Mouse (Mus musculus) liver, postnatal 0 days (tissue): Measurements from ENCODE around the gene Parp3. TPM values are rescaled to one million over a fixed set of nuclear protein-coding genes. Genes with fewer than 3 reads are reported as not detected.

Experiments used
- ATAC-seq: fragments of 200-750 bp; cut with Nextera tagmentation; 2 replicates; pipeline ENCODE4 v1.8.0; 2017; ENCODE audit warnings: mild to moderate bottlenecking, moderate library complexity
- DNase-seq: peaks from one replicate; pipeline ENCODE4 v3.0.0-alpha.2; 2016
- H3K27ac ChIP-seq: fragments of 300-500 bp; sonication (generic); 2 replicates; pipeline ENCODE4 v1.5.1; 2014; ENCODE audit warnings: antibody characterized with exemption, moderate library complexity, mild to moderate bottlenecking, low read depth
- H3K27me3 ChIP-seq: fragments of 300-500 bp; sonication (generic); 2 replicates; pipeline ENCODE4 v1.6.1; 2014; ENCODE audit warnings: low read length, control low read depth, mixed read lengths; ENCODE audit not compliant: insufficient read depth
- H3K36me3 ChIP-seq: fragments of 300-500 bp; sonication (generic); replicated peaks from 2 replicates; pipeline ENCODE4 v1.6.1; 2014; ENCODE audit warnings: mild to moderate bottlenecking, control low read depth, low read length, moderate library complexity, mixed read lengths; ENCODE audit not compliant: insufficient read depth
- H3K4me1 ChIP-seq: fragments of 300-500 bp; sonication (generic); 2 replicates; pipeline ENCODE4 v1.6.1; 2014; ENCODE audit warnings: antibody characterized with exemption, mild to moderate bottlenecking, control low read depth; ENCODE audit not compliant: insufficient read depth
- H3K4me2 ChIP-seq: fragments of 300-500 bp; sonication (generic); 2 replicates; pipeline ENCODE4 v1.6.1; 2014; ENCODE audit warnings: low read depth, mild to moderate bottlenecking, low read length, moderate library complexity, mixed read lengths
- H3K4me3 ChIP-seq: fragments of 300-500 bp; sonication (generic); 2 replicates; pipeline ENCODE4 v1.5.1; 2014; ENCODE audit warnings: low read depth, low read length
- H3K9ac ChIP-seq: fragments of 300-500 bp; sonication (generic); replicated peaks from 2 replicates; pipeline ENCODE4 v1.6.1; 2014; ENCODE audit warnings: mild to moderate bottlenecking, moderate library complexity
- H3K9me3 ChIP-seq: fragments of 300-500 bp; sonication (generic); 2 replicates; pipeline ENCODE4 v1.6.1; 2016; ENCODE audit warnings: mild to moderate bottlenecking, control low read depth, low read length, mixed read lengths
- CTCF ChIP-seq: sonication (generic); IDR thresholded peaks from 2 replicates; pipeline ENCODE4 v1.5.1; 2016; ENCODE audit warnings: antibody characterized with exemption, low read depth
- EP300 ChIP-seq: IDR thresholded peaks from 2 replicates; pipeline ENCODE4 v1.6.1; 2016; ENCODE audit warnings: antibody characterized with exemption, low read depth, mild to moderate bottlenecking
- WGBS: fragments of 180-500 bp; shearing (Covaris S2); extraction: QIAGEN DNeasy Blood & Tissue Kit; methylation state at CpG from one replicate; pipeline ENCODE4 v1.1.7; 2014; ENCODE audit not compliant: insufficient replicate concordance; 5-methylcytosine and 5-hydroxymethylcytosine counted together
- polyA plus RNA-seq: library from polyadenylated mRNA; unstranded; fragments of >200 nt; fragmentation: Nextera tagmentation; extraction: Ambion mirVana; gene quantifications from 2 replicates; pipeline ENCODE4 v1.2.1, GENCODE M21; 2015

Gene Parp3
- polyA plus RNA-seq, 1 experiment from 2014 or later = 1.6 TPM

DNA sequence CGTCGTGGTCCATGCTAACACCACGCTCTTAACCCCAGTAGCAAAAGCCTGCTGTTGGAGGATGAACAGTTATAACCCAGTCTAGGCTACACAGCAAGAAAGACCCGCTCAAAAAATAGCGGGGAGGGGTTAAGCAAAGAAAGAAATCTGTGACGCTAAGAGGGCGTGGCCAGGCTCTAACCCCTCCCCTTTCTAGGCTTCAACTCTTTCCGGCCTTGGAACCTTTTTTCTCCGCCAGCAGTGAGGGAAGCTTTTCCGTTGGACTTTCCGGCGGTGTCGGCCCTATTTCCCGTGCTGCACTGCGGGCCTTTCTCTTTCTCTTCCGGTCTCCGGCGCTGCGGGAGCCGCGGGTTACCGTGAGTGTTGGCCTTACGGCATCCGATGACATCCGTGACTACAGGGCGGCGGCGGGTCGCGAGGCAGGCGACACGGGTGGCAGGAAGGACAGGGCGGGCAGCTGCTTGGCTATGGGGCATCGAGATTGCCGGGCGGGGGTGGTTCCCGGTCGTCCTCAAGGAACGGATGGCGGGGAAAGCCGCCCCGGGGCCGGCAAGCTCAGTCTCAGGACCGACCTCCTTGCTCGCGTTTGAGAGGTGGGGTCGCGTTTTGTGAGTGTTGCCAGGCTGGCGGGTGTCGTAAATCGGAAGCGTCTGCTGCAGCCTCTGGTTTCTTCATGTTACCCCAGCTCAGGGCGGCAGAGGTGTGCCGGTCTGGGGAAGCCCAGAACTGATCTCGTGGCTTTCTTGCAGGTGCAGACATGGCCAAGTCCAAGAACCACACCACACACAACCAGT, 47.3 kb downstream of the Parp3 start, which contains the start of gene Rpl29:
Gene Rpl29, plus strand, starts transcription at position 234 of the 794 bp plus-strand sequence.
- peak within 1 kb of the TSS; percentile 92 for H3K4me2 ChIP-seq

DNA sequence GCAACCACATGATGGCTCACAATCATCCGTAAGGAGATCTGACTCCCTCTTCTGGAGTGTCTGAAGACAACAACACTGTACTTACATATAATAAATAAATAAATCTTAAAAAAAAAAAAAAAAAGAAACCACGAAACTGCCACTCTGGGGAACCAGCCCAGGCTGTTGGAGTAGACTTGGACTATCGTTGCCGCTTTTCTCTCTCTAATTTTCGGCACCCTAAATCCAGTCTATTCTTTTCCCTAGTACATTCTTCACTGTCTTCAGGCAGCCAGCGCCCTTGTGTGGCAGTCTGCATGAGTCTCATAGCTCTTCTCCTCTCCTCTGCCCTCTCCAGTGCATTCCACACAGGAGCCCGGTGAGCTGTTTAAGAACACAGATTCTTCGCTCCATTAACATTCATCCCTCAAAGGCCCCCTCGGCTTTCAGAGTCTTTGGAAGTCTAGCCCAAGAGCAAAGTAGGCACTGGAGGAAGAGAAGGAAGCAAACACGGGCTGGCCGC, 48.0 kb downstream of the Parp3 start:
- peaks cover 29% of the 10 kb centered on the region for H3K36me3 ChIP-seq
- DNase-seq = no peak
- H3K4me1 ChIP-seq = peaks cover 8% of the 10 kb centered on the region; the same call in 1 of the 2 replicates
- H3K27me3 ChIP-seq = no peaks in the 10 kb centered on the region
- peak; percentile 20 for ATAC-seq
- H3K27ac ChIP-seq = peak overlapping the region; percentile 88
- peak overlapping the region; percentile 61 for H3K9ac ChIP-seq
- no peak for TF ChIP-seq EP300
- TF ChIP-seq CTCF = no peak
- H3K4me2 ChIP-seq = peak overlapping the region; percentile 92
- H3K4me3 ChIP-seq = peak overlapping the region; percentile 91
- no peaks in the 10 kb centered on the region for H3K9me3 ChIP-seq
- WGBS = 17% methylated on average over 11 of the region's 11 CpGs

More for the DNA sequence above, 47.3 kb downstream of the Parp3 start, which contains the start of gene Rpl29:
- WGBS = under 1% methylated on average over 55 of the region's 55 CpGs
- H3K9me3 ChIP-seq = no peaks in the 10 kb centered on the region
- DNase-seq (peak; percentile 93), ATAC-seq (peak; percentile 92)
- H3K4me1 ChIP-seq = peaks cover 8% of the 10 kb centered on the region; the same call in 1 of the 2 replicates
- no peaks in the 10 kb centered on the region for H3K27me3 ChIP-seq
- peak within 1 kb of the TSS; percentile 91 for H3K4me3 ChIP-seq
- TF ChIP-seq EP300 (peak; percentile 50; the same call in 1 of the 2 replicates), CTCF (no peak)
- peaks cover 29% of the 10 kb centered on the region for H3K36me3 ChIP-seq
- H3K27ac ChIP-seq = peak within 1 kb of the TSS; percentile 95
- peak within 1 kb of the TSS; percentile 88 for H3K9ac ChIP-seq

DNA sequence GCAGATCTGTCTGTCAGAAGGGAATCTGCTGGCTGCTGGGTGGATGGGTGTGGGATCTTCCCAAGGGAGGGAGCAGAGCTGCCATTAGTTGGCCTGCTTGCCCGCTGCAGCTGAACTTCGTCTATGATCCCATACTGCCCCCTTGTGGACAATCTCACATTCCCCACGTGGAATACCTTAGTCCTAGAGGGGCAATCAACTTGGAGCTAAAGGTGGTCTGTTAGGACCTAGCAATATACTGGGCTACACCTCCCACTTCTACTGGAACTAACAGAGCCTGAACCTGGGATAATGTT, 54.9 kb downstream of the Parp3 start:
- DNase-seq (peak; percentile 85), ATAC-seq (peak; percentile 85)
- Histone ChIP-seq H3K4me3 (no peak overlapping the region; the same call in 1 of the 2 replicates), H3K9me3 (no peaks in the 10 kb centered on the region), H3K27me3 (peaks cover 26% of the 10 kb centered on the region), H3K9ac (no peak overlapping the region), H3K4me1 (peaks cover 10% of the 10 kb centered on the region), H3K27ac (no peak overlapping the region), H3K4me2 (peak overlapping the region; percentile 41; the same call in 1 of the 2 replicates), H3K36me3 (no peaks in the 10 kb centered on the region)
- TF ChIP-seq EP300 (no peak), CTCF (peak; percentile 98)
- 0% methylated on average over 3 of the region's 3 CpGs for WGBS

- ATAC-seq (peak; percentile 43), DNase-seq (no peak)
- TF ChIP-seq EP300 (no peak), CTCF (no peak)
- Histone ChIP-seq H3K27me3 (peaks cover 26% of the 10 kb centered on the region), H3K4me1 (peaks cover 10% of the 10 kb centered on the region), H3K4me2 (peak overlapping the region; percentile 41; the same call in 1 of the 2 replicates), H3K4me3 (no peak overlapping the region; the same call in 1 of the 2 replicates), H3K9me3 (no peaks in the 10 kb centered on the region), H3K36me3 (no peaks in the 10 kb centered on the region), H3K9ac (no peak overlapping the region), H3K27ac (no peak overlapping the region)
- 11% methylated on average over 18 of the region's 18 CpGs for WGBS
These were observed 55.5 kb downstream of the Parp3 start for GRCm38 (mm10) chr9:106421033-106421864.

DNA sequence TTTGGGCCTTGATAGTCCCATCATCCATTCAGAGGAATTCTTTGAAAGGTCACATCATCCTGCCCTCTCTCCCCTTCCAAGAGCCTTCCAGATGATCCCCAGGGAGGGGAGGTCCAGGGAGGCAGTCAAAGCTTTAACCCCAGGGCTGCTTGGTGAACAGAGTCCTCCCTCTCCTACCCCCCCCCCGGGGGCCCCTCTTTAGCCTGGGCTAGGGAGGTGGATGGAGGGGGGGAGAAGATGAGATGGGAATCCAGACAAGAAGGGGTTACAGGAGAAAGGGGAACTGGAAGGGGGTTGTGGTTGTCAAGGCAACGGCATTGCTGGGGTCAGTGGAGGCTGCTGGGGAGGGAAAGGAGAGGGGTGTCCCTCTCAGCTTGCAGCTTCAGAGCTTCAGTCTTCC, 56.1 kb downstream of the Parp3 start:
- ATAC-seq (no peak), DNase-seq (no peak)
- no peaks in the 10 kb centered on the region for H3K36me3 ChIP-seq
- no peak overlapping the region for H3K4me3 ChIP-seq
- H3K27ac ChIP-seq = no peak overlapping the region
- no peaks in the 10 kb centered on the region for H3K9me3 ChIP-seq
- H3K4me2 ChIP-seq = no peak overlapping the region
- H3K27me3 ChIP-seq = peaks cover 26% of the 10 kb centered on the region
- H3K9ac ChIP-seq = no peak overlapping the region
- 8% methylated on average over 2 of the region's 2 CpGs for WGBS
- no peak for TF ChIP-seq EP300
- TF ChIP-seq CTCF = no peak
- peaks cover 10% of the 10 kb centered on the region for H3K4me1 ChIP-seq

Other genes with a start within 250 kb of the Parp3 start
- gene Alas1, start 228.3 kb downstream of the Parp3 start, polyA plus RNA-seq = 131 and 146 TPM in 2 replicates
- gene Poc1a, start 195.9 kb downstream of the Parp3 start, polyA plus RNA-seq = 13.0 and 14.5 TPM in 2 replicates
- gene Dusp7, start 108.3 kb downstream of the Parp3 start, polyA plus RNA-seq = 3.4 TPM in 2 replicates
- 483 and 486 TPM in 2 replicates for gene Rpl29, start 47.5 kb downstream of the Parp3 start, polyA plus RNA-seq
- gene Acy1, start 38.6 kb downstream of the Parp3 start, polyA plus RNA-seq = 30.4 and 38.7 TPM in 2 replicates
- 41.4 and 47.9 TPM in 2 replicates for gene Abhd14b, start 29.5 kb downstream of the Parp3 start, polyA plus RNA-seq
- 15.8 and 16.2 TPM in 2 replicates for gene Abhd14a, start 29.3 kb downstream of the Parp3 start, polyA plus RNA-seq
- 4.9 and 6.1 TPM in 2 replicates for gene Pcbp4, start 23.7 kb downstream of the Parp3 start, polyA plus RNA-seq
- not detected in 2 replicates for gene Gpr62, start 11.0 kb downstream of the Parp3 start, polyA plus RNA-seq
- 12.3 and 14.5 TPM in 2 replicates for gene Rrp9, start 986 bp downstream of the Parp3 start, polyA plus RNA-seq
- gene Iqcf1, start 23.0 kb upstream of the Parp3 start, polyA plus RNA-seq = not detected in 2 replicates
- not detected in 2 replicates for gene Iqcf5, start 37.6 kb upstream of the Parp3 start, polyA plus RNA-seq
- not detected in 2 replicates for gene Iqcf3, start 84.7 kb upstream of the Parp3 start, polyA plus RNA-seq
- gene Iqcf4, start 94.0 kb upstream of the Parp3 start, polyA plus RNA-seq = not detected in 2 replicates
- gene Iqcf6, start 149.6 kb upstream of the Parp3 start, polyA plus RNA-seq = not detected in 2 replicates
- not detected in 2 replicates for gene Grm2, start 179.1 kb upstream of the Parp3 start, polyA plus RNA-seq
- gene Tex264, start 209.0 kb upstream of the Parp3 start, polyA plus RNA-seq = 25.6 and 33.1 TPM in 2 replicates